Mouse (Mus musculus): ENCODE results near the gene Daw1. TPM values are rescaled to one million over a fixed set of nuclear protein-coding genes. Genes with fewer than 3 reads are reported as not detected.
A peak's percentile ranks its signal among the peaks of the same experiment; 100 is the strongest.

Daw1 gene
- polyA plus RNA-seq, 1 experiment from 2014 or later: 1.1 TPM

GRCm38 (mm10) chr1:83142055-83142454, 17.5 kb upstream of the Daw1 start:
- Histone ChIP-seq H3K36me3 (ENCODE audit: insufficient read depth, low read length) (no peaks in the 10 kb centered on the region), H3K9me3 (ENCODE audit: low read length) (no peaks in the 10 kb centered on the region), H3K4me2 (replicated peaks; ENCODE audit: low read depth, low read length) (peak overlapping the region; percentile 8; the same call in 1 of the 2 replicates), H3K4me3 (ENCODE audit: low read depth, low read length) (no peak overlapping the region), H3K27ac (ENCODE audit: low read length) (peak overlapping the region; percentile 77), H3K4me1 (ENCODE audit: insufficient read depth, low read depth, low read length) (no peaks in the 10 kb centered on the region), H3K9ac (replicated peaks; ENCODE audit: low read depth) (no peak overlapping the region), H3K27me3 (replicated peaks; ENCODE audit: insufficient read depth, low read length) (no peaks in the 10 kb centered on the region)
- 42% methylated on average over 5 of the region's 5 CpGs for WGBS
- ATAC-seq (peak; percentile 98), DNase-seq (ENCODE audit: low spot score) (peak; percentile 93)
- TF ChIP-seq EP300 (IDR thresholded peaks at IDR 0.05) (peak; percentile 93), CTCF (IDR thresholded peaks at IDR 0.05) (no peak)

DNA sequence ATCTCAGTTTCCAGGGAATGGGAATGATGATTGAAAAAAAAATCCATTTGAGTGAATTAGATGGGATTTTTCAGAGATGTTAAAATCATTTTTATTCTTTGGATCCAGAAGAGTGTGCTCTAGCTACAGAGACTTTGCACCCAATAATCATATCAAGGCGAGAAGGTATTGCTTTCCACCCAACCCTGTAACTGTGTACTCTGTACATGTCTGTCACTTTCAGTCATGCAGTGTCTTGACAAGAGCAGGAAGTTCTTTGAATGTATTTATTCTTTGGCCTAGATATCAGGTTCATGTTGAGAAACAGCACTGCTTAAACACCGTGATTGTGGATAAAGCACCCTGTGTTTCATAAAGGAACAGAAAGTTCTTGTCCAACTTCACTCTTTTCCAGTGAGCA, 13.0 kb upstream of the Daw1 start:
- no peak overlapping the region for H3K4me2 ChIP-seq (replicated peaks; ENCODE audit: low read depth, low read length)
- no peaks in the 10 kb centered on the region for H3K36me3 ChIP-seq (ENCODE audit: insufficient read depth, low read length)
- 55% methylated on average over 2 of the region's 2 CpGs for WGBS
- H3K4me3 ChIP-seq (ENCODE audit: low read depth, low read length): no peak overlapping the region
- no peak overlapping the region for H3K27ac ChIP-seq (ENCODE audit: low read length)
- H3K9ac ChIP-seq (replicated peaks; ENCODE audit: low read depth): no peak overlapping the region
- no peaks in the 10 kb centered on the region for H3K27me3 ChIP-seq (replicated peaks; ENCODE audit: insufficient read depth, low read length)
- no peak for ATAC-seq
- H3K9me3 ChIP-seq (ENCODE audit: low read length): no peaks in the 10 kb centered on the region
- no peak for DNase-seq (ENCODE audit: low spot score)
- TF ChIP-seq CTCF (IDR thresholded peaks at IDR 0.05) (no peak), EP300 (IDR thresholded peaks at IDR 0.05) (no peak)
- H3K4me1 ChIP-seq (ENCODE audit: insufficient read depth, low read depth, low read length): no peaks in the 10 kb centered on the region

DNA sequence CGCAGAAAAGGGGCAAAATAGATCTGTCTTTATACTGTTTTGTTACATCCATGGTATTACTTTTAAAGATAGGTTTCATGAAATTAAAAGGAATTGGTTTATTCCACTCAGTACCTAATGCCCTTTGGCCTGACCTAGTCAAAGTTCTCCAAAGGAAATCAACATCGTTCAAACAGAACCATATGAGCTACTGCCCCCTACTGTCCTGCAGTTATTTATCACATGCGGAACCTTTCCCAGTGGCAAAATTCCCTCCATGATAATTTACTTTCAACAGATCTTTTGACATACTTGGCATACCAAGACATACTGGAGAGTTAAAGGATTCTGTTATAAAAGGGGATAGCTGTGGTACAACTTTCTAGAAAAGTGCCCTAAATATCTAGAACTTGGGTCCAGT, 9.3 kb upstream of the Daw1 start:
- no peak overlapping the region for H3K4me3 ChIP-seq (ENCODE audit: low read depth, low read length)
- no peaks in the 10 kb centered on the region for H3K9me3 ChIP-seq (ENCODE audit: low read length)
- 68% methylated on average over 3 of the region's 3 CpGs for whole genome bisulfite sequencing
- DNase-seq (ENCODE audit: low spot score) (peak; percentile 60), ATAC-seq (no peak)
- H3K27ac ChIP-seq (ENCODE audit: low read length): no peak overlapping the region
- H3K27me3 ChIP-seq (replicated peaks; ENCODE audit: insufficient read depth, low read length): no peaks in the 10 kb centered on the region
- TF ChIP-seq EP300 (IDR thresholded peaks at IDR 0.05) (0 out of 2 replicates have a peak, but pooled peaks have one; percentile 15), CTCF (IDR thresholded peaks at IDR 0.05) (peak; percentile 66)
- H3K36me3 ChIP-seq (ENCODE audit: insufficient read depth, low read length): no peaks in the 10 kb centered on the region
- no peak overlapping the region for H3K9ac ChIP-seq (replicated peaks; ENCODE audit: low read depth)
- no peak overlapping the region for H3K4me2 ChIP-seq (replicated peaks; ENCODE audit: low read depth, low read length)
- no peaks in the 10 kb centered on the region for H3K4me1 ChIP-seq (ENCODE audit: insufficient read depth, low read depth, low read length)

DNA sequence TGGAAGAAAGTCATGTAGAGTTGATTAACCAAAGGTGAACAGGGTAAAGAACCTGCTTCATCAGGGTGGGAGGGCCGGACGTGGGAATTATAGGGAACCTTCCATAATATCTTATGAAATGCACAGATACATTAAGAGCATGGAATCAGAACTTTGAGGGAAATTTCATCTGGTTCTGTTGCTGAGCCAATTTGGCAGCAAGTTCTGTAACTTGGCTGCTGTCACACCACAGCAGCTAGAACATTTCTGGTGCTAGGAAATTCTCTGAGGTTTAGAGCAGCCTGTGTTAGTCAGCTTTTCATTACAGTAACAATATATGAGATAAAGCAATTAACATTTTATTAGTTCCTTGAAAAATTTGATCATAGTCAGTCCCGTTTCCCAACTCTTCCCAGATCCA, 6.6 kb upstream of the Daw1 start:
- no peak overlapping the region for H3K9ac ChIP-seq (replicated peaks; ENCODE audit: low read depth)
- no peak overlapping the region for H3K4me2 ChIP-seq (replicated peaks; ENCODE audit: low read depth, low read length)
- H3K9me3 ChIP-seq (ENCODE audit: low read length): no peaks in the 10 kb centered on the region
- DNase-seq (ENCODE audit: low spot score): no peak
- WGBS: 87% methylated on average over 3 of the region's 3 CpGs
- TF ChIP-seq EP300 (IDR thresholded peaks at IDR 0.05) (no peak), CTCF (IDR thresholded peaks at IDR 0.05) (no peak)
- H3K27ac ChIP-seq (ENCODE audit: low read length): no peak overlapping the region
- H3K36me3 ChIP-seq (ENCODE audit: insufficient read depth, low read length): no peaks in the 10 kb centered on the region
- H3K27me3 ChIP-seq (replicated peaks; ENCODE audit: insufficient read depth, low read length): no peaks in the 10 kb centered on the region
- H3K4me1 ChIP-seq (ENCODE audit: insufficient read depth, low read depth, low read length): no peaks in the 10 kb centered on the region
- no peak for ATAC-seq
- H3K4me3 ChIP-seq (ENCODE audit: low read depth, low read length): no peak overlapping the region

DNA sequence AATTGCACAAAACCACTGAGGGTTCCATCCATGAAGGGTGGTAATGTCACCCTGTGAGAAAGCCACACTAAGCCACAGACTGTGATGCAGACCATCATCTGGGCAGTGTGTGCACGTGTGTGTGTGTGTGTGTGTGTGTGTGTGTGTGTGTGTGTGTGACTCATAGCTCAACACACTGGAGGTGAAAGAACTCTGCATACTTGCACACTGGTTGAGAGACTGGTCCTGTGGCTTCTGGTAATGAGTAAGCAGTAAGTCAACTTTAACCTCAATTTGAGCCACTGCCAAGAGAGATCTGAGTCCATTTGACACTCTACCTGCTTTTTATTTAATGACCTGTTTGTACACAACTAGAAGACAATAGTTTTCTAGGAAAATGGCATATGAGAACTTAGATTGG, 2.7 kb upstream of the Daw1 start:
- H3K9me3 ChIP-seq (ENCODE audit: low read length): no peaks in the 10 kb centered on the region
- H3K9ac ChIP-seq (replicated peaks; ENCODE audit: low read depth): no peak overlapping the region
- no peaks in the 10 kb centered on the region for H3K4me1 ChIP-seq (ENCODE audit: insufficient read depth, low read depth, low read length)
- DNase-seq (ENCODE audit: low spot score) (no peak), ATAC-seq (no peak)
- no peak overlapping the region for H3K4me3 ChIP-seq (ENCODE audit: low read depth, low read length)
- H3K4me2 ChIP-seq (replicated peaks; ENCODE audit: low read depth, low read length): no peak overlapping the region
- WGBS: 47% methylated on average over 1 of the region's 1 CpGs
- no peak for TF ChIP-seq EP300 (IDR thresholded peaks at IDR 0.05)
- TF ChIP-seq CTCF (IDR thresholded peaks at IDR 0.05): no peak
- H3K36me3 ChIP-seq (ENCODE audit: insufficient read depth, low read length): no peaks in the 10 kb centered on the region
- H3K27ac ChIP-seq (ENCODE audit: low read length): no peak overlapping the region
- no peaks in the 10 kb centered on the region for H3K27me3 ChIP-seq (replicated peaks; ENCODE audit: insufficient read depth, low read length)

- Histone ChIP-seq H3K4me3 (ENCODE audit: low read depth, low read length) (no peak overlapping the region), H3K27ac (ENCODE audit: low read length) (no peak overlapping the region), H3K4me2 (replicated peaks; ENCODE audit: low read depth, low read length) (no peak overlapping the region), H3K27me3 (replicated peaks; ENCODE audit: insufficient read depth, low read length) (no peaks in the 10 kb centered on the region), H3K9me3 (ENCODE audit: low read length) (no peaks in the 10 kb centered on the region), H3K9ac (replicated peaks; ENCODE audit: low read depth) (no peak overlapping the region), H3K36me3 (ENCODE audit: insufficient read depth, low read length) (no peaks in the 10 kb centered on the region), H3K4me1 (ENCODE audit: insufficient read depth, low read depth, low read length) (no peaks in the 10 kb centered on the region)
- WGBS: 71% methylated on average over 3 of the region's 3 CpGs
- TF ChIP-seq EP300 (IDR thresholded peaks at IDR 0.05) (no peak), CTCF (IDR thresholded peaks at IDR 0.05) (no peak)
- ATAC-seq: no peak
- DNase-seq (ENCODE audit: low spot score): no peak
Measured at GRCm38 (mm10) chr1:83161658-83162057, 2.1 kb downstream of the Daw1 start.

DNA sequence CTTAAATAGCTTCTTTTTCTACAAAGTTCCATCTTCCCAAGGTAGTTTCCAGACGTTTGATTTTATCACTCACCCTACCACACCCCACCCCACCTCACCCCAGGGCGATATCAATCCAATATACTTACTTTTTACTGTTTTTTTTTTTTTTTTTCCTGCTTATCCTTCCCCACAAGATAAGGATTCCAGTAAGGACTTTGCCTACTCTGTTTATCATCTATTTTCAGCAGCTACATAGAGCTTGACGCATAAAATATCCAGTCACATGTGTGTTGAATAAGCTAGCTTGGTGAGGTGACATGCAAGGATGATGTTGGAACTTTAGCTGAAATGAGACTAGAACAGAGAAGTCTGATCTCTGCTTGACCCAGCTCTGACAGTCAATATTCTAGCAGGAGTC, 4.5 kb downstream of the Daw1 start:
- no peak for DNase-seq (ENCODE audit: low spot score)
- no peak overlapping the region for H3K27ac ChIP-seq (ENCODE audit: low read length)
- ATAC-seq: no peak
- TF ChIP-seq EP300 (IDR thresholded peaks at IDR 0.05): no peak
- no peak for TF ChIP-seq CTCF (IDR thresholded peaks at IDR 0.05)
- H3K9ac ChIP-seq (replicated peaks; ENCODE audit: low read depth): no peak overlapping the region
- WGBS: 62% methylated on average over 3 of the region's 3 CpGs
- no peaks in the 10 kb centered on the region for H3K36me3 ChIP-seq (ENCODE audit: insufficient read depth, low read length)
- no peak overlapping the region for H3K4me3 ChIP-seq (ENCODE audit: low read depth, low read length)
- no peaks in the 10 kb centered on the region for H3K9me3 ChIP-seq (ENCODE audit: low read length)
- H3K27me3 ChIP-seq (replicated peaks; ENCODE audit: insufficient read depth, low read length): no peaks in the 10 kb centered on the region
- H3K4me2 ChIP-seq (replicated peaks; ENCODE audit: low read depth, low read length): no peak overlapping the region
- no peaks in the 10 kb centered on the region for H3K4me1 ChIP-seq (ENCODE audit: insufficient read depth, low read depth, low read length)
